Mouse (Mus musculus): Measurements from ENCODE around the gene Ten1.

GRCm38 (mm10) chr11:116197584-116197906 is 1.1 kb upstream of the Ten1 start:
- TF ChIP-seq CTCF (IDR thresholded peaks at IDR 0.05; ENCODE audit: low read depth) (no peak), EP300 (IDR thresholded peaks at IDR 0.05; ENCODE audit: low read depth) (no peak)
